ENCODE assay signal across 10 mouse cellular contexts in the genomic region with DNA sequence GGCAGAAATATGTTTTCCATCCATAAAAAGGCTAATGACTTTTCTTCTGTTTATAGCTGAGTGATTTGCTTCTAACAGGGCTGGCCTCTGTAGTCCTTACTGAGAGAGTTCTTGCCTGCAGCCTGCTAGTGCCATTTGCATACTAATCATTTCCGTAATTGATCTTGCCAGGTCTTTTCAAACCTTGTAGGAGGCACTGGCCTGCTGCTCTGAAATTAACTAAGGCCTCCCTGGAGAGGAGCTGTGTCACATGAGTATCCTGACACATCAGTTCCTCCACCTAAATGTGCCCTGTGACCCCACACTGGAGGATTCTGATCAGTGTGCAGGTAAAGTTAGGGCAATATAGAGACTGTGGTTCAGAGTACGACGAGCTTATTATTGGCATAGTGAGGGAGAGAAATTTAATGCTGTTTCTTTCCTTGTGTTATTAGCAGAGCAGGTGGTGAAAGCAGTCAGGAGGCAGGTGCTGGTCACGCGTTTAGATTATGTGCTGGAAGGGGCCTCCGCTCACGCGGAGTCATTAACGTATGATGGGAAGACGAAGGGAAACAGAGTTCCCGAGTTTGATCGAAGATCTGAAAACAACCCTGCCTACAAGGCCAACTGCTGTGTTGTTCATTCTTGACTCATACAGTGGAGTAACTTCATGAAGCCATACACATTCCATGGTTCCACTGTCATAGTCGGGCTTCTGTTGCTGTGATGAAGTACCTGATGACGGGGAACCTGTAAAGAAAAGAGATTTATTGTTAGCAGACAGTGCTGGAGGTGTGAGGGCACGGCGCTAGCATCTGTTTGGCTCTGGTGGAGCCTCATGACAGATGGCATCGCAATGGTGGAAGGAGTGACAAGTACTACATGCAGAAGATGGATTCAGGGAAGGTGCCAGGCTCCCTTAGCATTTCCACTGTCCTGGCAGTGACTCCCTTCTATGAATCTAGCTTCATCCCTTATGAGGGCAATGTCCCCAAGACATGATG.
A peak's percentile ranks its signal among the peaks of the same experiment; 100 is the strongest.
DNase-seq lines count a peak whose midpoint lies in the region; ATAC-seq lines count a peak whose summit lies in the region.
"Had no signal": no experiment of that assay in that cellular context is flagged by ENCODE, and none has a peak within 500 bp of the region (broad histone marks: within the 10 kb centered on the region; RNA-seq: fewer than 3 reads in every experiment).

No protein-coding gene starts in this region.

- 0 out of 2 replicates have a peak, but pooled peaks cover 4% of the 10 kb centered on the region for H3K4me1 ChIP-seq in neural tube, embryonic 11.5 days (ENCODE audit: control insufficient read depth, insufficient read depth, low read length)
- H3K4me1 ChIP-seq: heart, embryonic 15.5 days; liver, embryonic 13.5 days had no signal

- no peak overlapping the region for H3K9ac ChIP-seq in neural tube, embryonic 11.5 days (ENCODE audit: low read length)
- H3K9ac ChIP-seq: heart, embryonic 15.5 days; liver, embryonic 13.5 days had no signal

- H3K27me3 ChIP-seq in neural tube, embryonic 11.5 days (ENCODE audit: control insufficient read depth, insufficient read depth, low read length), result no peaks in the 10 kb centered on the region
- H3K27me3 ChIP-seq: heart, embryonic 15.5 days; liver, embryonic 13.5 days had no signal

- no peaks in the 10 kb centered on the region for H3K36me3 ChIP-seq in neural tube, embryonic 11.5 days (ENCODE audit: control insufficient read depth, insufficient read depth, low read length)
- H3K36me3 ChIP-seq: heart, embryonic 15.5 days; liver, embryonic 13.5 days had no signal

- H3K4me2 ChIP-seq in neural tube, embryonic 11.5 days (ENCODE audit: low read depth), result no peak overlapping the region
- H3K4me2 ChIP-seq: heart, embryonic 15.5 days; liver, embryonic 13.5 days had no signal

- H3K4me3 ChIP-seq in neural tube, embryonic 11.5 days (ENCODE audit: low read depth, low read length), result no peak overlapping the region
- H3K4me3 ChIP-seq: heart, embryonic 15.5 days; liver, embryonic 13.5 days had no signal

- no peak overlapping the region for H3K27ac ChIP-seq in neural tube, embryonic 11.5 days (ENCODE audit: low read depth, low read length)
- H3K27ac ChIP-seq: heart, embryonic 15.5 days; liver, embryonic 13.5 days had no signal

- ATAC-seq in neural tube, embryonic 11.5 days (ENCODE audit: insufficient read depth, low FRiP score, low TSS enrichment), result peak; percentile 67

- H3K9me3 ChIP-seq in neural tube, embryonic 11.5 days (ENCODE audit: control insufficient read depth, low read length), result no peaks in the 10 kb centered on the region
- H3K9me3 ChIP-seq: heart, embryonic 15.5 days; liver, embryonic 13.5 days had no signal

- WGBS in neural tube, embryonic 11.5 days, result 59% methylated on average over 17 of the region's 17 CpGs

- DNase-seq in cerebellum, postnatal 14 days, result peak; percentile 49 to 67
- no peak for DNase-seq in cerebellum, adult 11 months
- DNase-seq in neural tube, embryonic 11.5 days (ENCODE audit: low spot score), result no peak
- DNase-seq in neural tube, embryonic 10.5 days (ENCODE audit: extremely low spot score, low spot score), result no peak
- DNase-seq in layer of hippocampus, adult 9-11 months, result peak; percentile 19
- DNase-seq in retina, postnatal 1 day, result no peak
- no peak for DNase-seq in urinary bladder, adult 2 months (ENCODE audit: low spot score)
- DNase-seq in embryo, embryonic 9.5 days (ENCODE audit: extremely low spot score), result no peak
- DNase-seq: liver, embryonic 13.5 days had no signal

Comparison
In these comparisons a context has a peak if more than half of its experiments do, and no peak if none do; other contexts are left out.
1. DNase-seq: peak in cerebellum, postnatal 14 days (2 of 2) and layer of hippocampus, adult 9-11 months (single experiment); none in cerebellum, adult 11 months (single experiment), neural tube, embryonic 11.5 days (single experiment), neural tube, embryonic 10.5 days (single experiment), retina, postnatal 1 day (single experiment), urinary bladder, adult 2 months (single experiment) and embryo, embryonic 9.5 days (single experiment).